Mouse (Mus musculus) fat pad, adult 2 months (tissue): Measurements from ENCODE around the gene Pdcd7.
"Not testable (repeated sequence)": the region's sequence is repeated elsewhere in the genome, so short reads cannot be mapped to it uniquely, and the experiment has no call there.

Experiments used
- DNase-seq: peaks from one replicate; pipeline ENCODE4 v3.0.0-alpha.2; 2011; ENCODE audit warnings: low read depth, low spot score; ENCODE audit errors: extremely low read depth

Pdcd7 gene

GRCm38 (mm10) chr9:65345854-65346475 is at the start of gene Pdcd7:
Gene Pdcd7, plus strand, starts transcription at chr9:65346104.
- DNase-seq: peak; percentile 69

GRCm38 (mm10) chr9:65297056-65297455 is 48.8 kb upstream of the Pdcd7 start:
- no peak for DNase-seq

- no peak for DNase-seq
Measured at GRCm38 (mm10) chr9:65298761-65299160, 47.1 kb upstream of the Pdcd7 start.

GRCm38 (mm10) chr9:65299650-65300049 is 46.3 kb upstream of the Pdcd7 start:
- peak; percentile 89 for DNase-seq

GRCm38 (mm10) chr9:65302327-65302983 is 43.4 kb upstream of the Pdcd7 start:
- no peak for DNase-seq

GRCm38 (mm10) chr9:65303586-65303985 is 42.3 kb upstream of the Pdcd7 start:
- no peak for DNase-seq

GRCm38 (mm10) chr9:65304300-65304699 is 41.6 kb upstream of the Pdcd7 start:
- no peak for DNase-seq

GRCm38 (mm10) chr9:65306672-65307071 is 39.2 kb upstream of the Pdcd7 start:
- peak; percentile 87 for DNase-seq

- DNase-seq: no peak
Measured at GRCm38 (mm10) chr9:65308011-65308410, 37.9 kb upstream of the Pdcd7 start.

- DNase-seq: no peak
Measured at GRCm38 (mm10) chr9:65312669-65313357, 33.1 kb upstream of the Pdcd7 start.

GRCm38 (mm10) chr9:65313846-65314245 is 32.1 kb upstream of the Pdcd7 start:
- DNase-seq: no peak

- no peak for DNase-seq
Measured at GRCm38 (mm10) chr9:65322255-65322900, 23.5 kb upstream of the Pdcd7 start.

- no peak for DNase-seq
Measured at GRCm38 (mm10) chr9:65325971-65326370, 19.9 kb upstream of the Pdcd7 start.

- DNase-seq: no peak
Measured at GRCm38 (mm10) chr9:65327371-65327770, 18.5 kb upstream of the Pdcd7 start.

- DNase-seq: no peak
Measured at GRCm38 (mm10) chr9:65333958-65334357, 11.9 kb upstream of the Pdcd7 start.

GRCm38 (mm10) chr9:65339146-65339545 is 6.8 kb upstream of the Pdcd7 start:
- no peak for DNase-seq

GRCm38 (mm10) chr9:65340414-65340813 is 5.5 kb upstream of the Pdcd7 start:
- DNase-seq: no peak

GRCm38 (mm10) chr9:65345439-65345838 is 465 bp upstream of the Pdcd7 start:
- DNase-seq: not testable (repeated sequence)

GRCm38 (mm10) chr9:65346476-65347111 is 690 bp downstream of the Pdcd7 start:
- no peak for DNase-seq

GRCm38 (mm10) chr9:65347112-65347850 is 1.4 kb downstream of the Pdcd7 start:
- no peak for DNase-seq
